Mouse (Mus musculus) liver, embryonic 14.5 days (tissue): Measurements from ENCODE around the gene Frmd5.

ENCODE experiments used
- CTCF ChIP-seq: IDR thresholded peaks from 2 replicates; pipeline ENCODE4 v1.5.1; 2016; ENCODE audit warnings: antibody characterized with exemption, low read depth, control low read depth
- EP300 ChIP-seq: IDR thresholded peaks from 2 replicates; pipeline ENCODE4 v1.6.1; 2016; ENCODE audit warnings: antibody characterized with exemption, low read depth

GRCm38 (mm10) chr2:121723796-121724195 lies 83.1 kb downstream of the Frmd5 start:
- no peak for TF ChIP-seq CTCF
- TF ChIP-seq EP300, result no peak
